Mouse (Mus musculus): ENCODE measurements at regions not wholly inside any gene's neighbourhood (a gene's known extent, or its start where the extent isn't known, plus 50 kb on each side); places are given as distances from the start of the nearest gene placed in this dataset.

GRCm38 (mm10) chr10:119318416-119318815, 78.6 kb upstream of the Cand1 start:
- TF ChIP-seq CTCF (IDR thresholded peaks at IDR 0.05; ENCODE audit: low read depth, low read length) (no peak), POLR2A (IDR thresholded peaks at IDR 0.05; ENCODE audit: extremely low read depth, insufficient read depth, low read length) (no peak)

All from liver, adult 2 months (tissue).